Mouse (Mus musculus) embryonic facial prominence, embryonic 11.5 days (tissue): ENCODE measurements at regions not wholly inside any gene's neighbourhood (a gene's known extent, or its start where the extent isn't known, plus 50 kb on each side); places are given as distances from the start of the nearest gene placed in this dataset.

Experiments
- ATAC-seq: fragments of 200-750 bp; cut with Nextera tagmentation; replicated peaks from 2 replicates; pipeline ENCODE4 v1.8.0; 2017; ENCODE audit warnings: low read depth; ENCODE audit not compliant: insufficient number of reproducible peaks, low FRiP score, low TSS enrichment
- DNase-seq: peaks from one replicate; pipeline ENCODE4 v3.0.0-alpha.2; 2015; ENCODE audit warnings: low spot score
- H3K27ac ChIP-seq: fragments of 300-500 bp; sonication (generic); replicated peaks from 2 replicates; pipeline ENCODE4 v1.5.1; 2014; ENCODE audit warnings: mild to moderate bottlenecking, low read depth, low read length, control low read depth
- H3K27me3 ChIP-seq: fragments of 300-500 bp; sonication (generic); 2 replicates; pipeline ENCODE4 v1.6.1; 2014; ENCODE audit warnings: mild to moderate bottlenecking, low read length, moderate library complexity, mixed read lengths; ENCODE audit not compliant: control insufficient read depth, insufficient read depth
- H3K36me3 ChIP-seq: fragments of 300-500 bp; sonication (generic); replicated peaks from 2 replicates; pipeline ENCODE4 v1.6.1; 2014; ENCODE audit warnings: low read depth, mild to moderate bottlenecking, low read length, moderate library complexity, mixed read lengths; ENCODE audit not compliant: control insufficient read depth, insufficient read depth
- H3K4me1 ChIP-seq: fragments of 300-500 bp; sonication (generic); 2 replicates; pipeline ENCODE4 v1.6.1; 2014; ENCODE audit warnings: low read length, mixed read lengths; ENCODE audit not compliant: control insufficient read depth, insufficient read depth
- H3K4me2 ChIP-seq: fragments of 300-500 bp; sonication (generic); 2 replicates; pipeline ENCODE4 v1.6.1; 2014; ENCODE audit warnings: low read depth, mild to moderate bottlenecking, control low read depth, low read length, moderate library complexity
- H3K4me3 ChIP-seq: fragments of 300-500 bp; sonication (generic); 2 replicates; pipeline ENCODE4 v1.5.1; 2014; ENCODE audit warnings: low read depth, low read length, control low read depth
- H3K9ac ChIP-seq: fragments of 300-500 bp; sonication (generic); replicated peaks from 2 replicates; pipeline ENCODE4 v1.6.1; 2014; ENCODE audit warnings: mild to moderate bottlenecking, control low read depth, low read length
- H3K9me3 ChIP-seq: fragments of 300-500 bp; sonication (generic); replicated peaks from 2 replicates; pipeline ENCODE4 v1.6.1; 2016; ENCODE audit warnings: mild to moderate bottlenecking, low read length, inconsistent platforms, mixed read lengths; ENCODE audit not compliant: control insufficient read depth
- WGBS: fragments of 180-500 bp; shearing (Covaris S2); extraction: QIAGEN DNeasy Blood & Tissue Kit; methylation state at CpG from one replicate; pipeline ENCODE4 v1.1.7; 2014; 5-methylcytosine and 5-hydroxymethylcytosine counted together

GRCm38 (mm10) chr5:141054991-141055390 is 54.6 kb upstream of the Card11 start:
- no peak overlapping the region for H3K9ac ChIP-seq
- ATAC-seq = no peak
- DNase-seq = no peak
- no peaks in the 10 kb centered on the region for H3K36me3 ChIP-seq
- no peak overlapping the region for H3K27ac ChIP-seq
- no peaks in the 10 kb centered on the region for H3K9me3 ChIP-seq
- WGBS = 91% methylated on average over 8 of the region's 8 CpGs
- H3K27me3 ChIP-seq = no peaks in the 10 kb centered on the region
- no peaks in the 10 kb centered on the region for H3K4me1 ChIP-seq
- H3K4me2 ChIP-seq = no peak overlapping the region
- no peak overlapping the region for H3K4me3 ChIP-seq

DNA sequence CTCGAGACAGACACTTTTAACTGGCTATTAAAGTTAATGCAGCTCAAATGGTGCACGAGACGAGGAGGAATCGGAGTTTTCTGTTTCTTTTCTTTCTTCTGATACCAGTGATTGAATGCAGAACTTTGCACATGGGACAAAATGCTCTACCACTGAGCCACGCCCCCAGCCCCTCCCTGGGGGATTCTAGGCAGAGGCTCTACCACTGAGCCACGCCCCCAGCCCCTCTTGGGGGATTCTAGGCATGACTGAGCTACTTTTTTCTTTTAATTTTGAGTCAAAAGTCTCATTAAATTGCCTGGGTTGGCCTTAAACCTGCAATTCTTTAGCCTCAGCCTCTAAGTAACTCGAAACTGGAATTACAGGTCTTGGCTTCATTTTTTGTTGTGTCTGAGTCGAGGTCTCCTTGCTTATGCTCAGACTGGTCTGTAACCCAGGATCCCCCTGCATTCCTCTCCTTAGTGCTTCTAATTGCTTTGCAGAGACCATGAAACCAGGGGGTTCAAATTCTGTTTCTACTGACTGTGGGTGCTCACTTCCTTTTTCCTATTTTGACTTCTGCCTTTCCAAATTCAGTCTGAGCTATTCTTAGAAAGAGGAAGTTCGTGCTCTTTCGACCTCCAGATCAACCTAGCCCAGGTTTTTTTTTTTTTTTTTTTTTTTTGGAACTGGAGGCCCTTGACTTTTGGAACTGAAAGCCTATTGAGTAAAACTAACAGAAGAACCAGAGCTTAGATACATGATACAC is 55.4 kb upstream of the Card11 start:
- 72% methylated on average over 10 of the region's 10 CpGs for WGBS
- peak; percentile 35 for DNase-seq

GRCm38 (mm10) chr5:141058141-141058540 is 57.8 kb upstream of the Card11 start:
- no peak overlapping the region for H3K9ac ChIP-seq
- no peaks in the 10 kb centered on the region for H3K9me3 ChIP-seq
- H3K4me3 ChIP-seq = no peak overlapping the region
- no peaks in the 10 kb centered on the region for H3K36me3 ChIP-seq
- no peaks in the 10 kb centered on the region for H3K27me3 ChIP-seq
- ATAC-seq (no peak), DNase-seq (no peak)
- no peaks in the 10 kb centered on the region for H3K4me1 ChIP-seq
- no peak overlapping the region for H3K4me2 ChIP-seq
- WGBS = 90% methylated on average over 7 of the region's 7 CpGs
- no peak overlapping the region for H3K27ac ChIP-seq

More for the DNA sequence above, 55.4 kb upstream of the Card11 start:
- no peak for ATAC-seq
- no peak overlapping the region for H3K27ac ChIP-seq
- H3K4me2 ChIP-seq = no peak overlapping the region
- H3K36me3 ChIP-seq = no peaks in the 10 kb centered on the region
- H3K9me3 ChIP-seq = no peaks in the 10 kb centered on the region
- H3K4me3 ChIP-seq = no peak overlapping the region
- no peaks in the 10 kb centered on the region for H3K4me1 ChIP-seq
- H3K9ac ChIP-seq = no peak overlapping the region
- no peaks in the 10 kb centered on the region for H3K27me3 ChIP-seq

DNA sequence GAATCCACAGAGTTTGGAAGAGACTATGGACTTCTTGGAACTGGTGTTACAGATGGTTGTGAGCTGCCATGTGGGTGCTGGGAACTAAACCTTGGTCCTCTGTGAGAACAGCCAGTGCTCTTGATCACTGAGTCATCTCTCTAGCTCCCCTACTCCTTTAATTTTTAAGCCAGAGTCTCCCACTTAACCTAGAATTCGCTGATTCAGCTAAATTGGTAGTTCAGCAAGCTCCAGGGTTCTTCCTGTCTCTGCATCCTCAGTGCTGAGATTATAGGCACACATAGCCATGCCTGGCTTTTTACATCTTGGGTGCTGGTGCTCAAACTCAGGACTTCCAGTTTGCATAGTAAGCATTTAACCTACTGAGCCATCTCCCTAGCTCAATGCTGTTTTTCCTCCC is 58.5 kb upstream of the Card11 start:
- no peak overlapping the region for H3K9ac ChIP-seq
- no peak overlapping the region for H3K27ac ChIP-seq
- H3K27me3 ChIP-seq = no peaks in the 10 kb centered on the region
- no peaks in the 10 kb centered on the region for H3K36me3 ChIP-seq
- no peak overlapping the region for H3K4me2 ChIP-seq
- DNase-seq (no peak), ATAC-seq (no peak)
- H3K4me3 ChIP-seq = no peak overlapping the region
- no peaks in the 10 kb centered on the region for H3K9me3 ChIP-seq
- H3K4me1 ChIP-seq = no peaks in the 10 kb centered on the region
- WGBS = 71% methylated on average over 1 of the region's 1 CpGs

- WGBS = 65% methylated on average over 4 of the region's 4 CpGs
- ATAC-seq = no peak
- H3K27me3 ChIP-seq = no peaks in the 10 kb centered on the region
- no peak overlapping the region for H3K27ac ChIP-seq
- H3K9ac ChIP-seq = no peak overlapping the region
- no peak overlapping the region for H3K4me3 ChIP-seq
- DNase-seq = no peak
- H3K9me3 ChIP-seq = no peaks in the 10 kb centered on the region
- H3K4me2 ChIP-seq = no peak overlapping the region
- no peaks in the 10 kb centered on the region for H3K36me3 ChIP-seq
- H3K4me1 ChIP-seq = no peaks in the 10 kb centered on the region
Measured at GRCm38 (mm10) chr5:141062144-141062543, 61.8 kb upstream of the Card11 start.

DNA sequence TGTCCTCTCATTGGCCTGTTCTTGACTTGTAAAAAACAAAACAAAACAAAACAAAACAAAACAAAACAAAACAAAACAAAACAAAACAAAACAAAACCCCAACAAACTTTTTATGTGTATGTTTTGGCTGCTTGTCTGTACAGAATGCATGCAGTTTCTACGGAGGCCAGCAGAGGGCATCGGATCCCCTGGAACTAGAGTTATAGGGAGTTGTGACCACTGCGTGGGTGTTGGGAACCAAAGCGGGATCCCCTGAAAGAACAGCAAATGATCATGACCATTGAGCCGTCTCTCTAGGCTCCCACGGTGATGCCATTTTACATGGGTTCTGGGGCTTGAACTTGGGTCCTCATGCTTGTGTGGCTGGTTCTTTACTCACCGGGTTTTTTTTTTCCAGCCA is 67.2 kb upstream of the Card11 start:
- no peak for DNase-seq
- no peaks in the 10 kb centered on the region for H3K27me3 ChIP-seq
- no peak overlapping the region for H3K4me3 ChIP-seq
- H3K36me3 ChIP-seq = no peaks in the 10 kb centered on the region
- 75% methylated on average over 7 of the region's 7 CpGs for WGBS
- H3K4me1 ChIP-seq = no peaks in the 10 kb centered on the region
- H3K9me3 ChIP-seq = no peaks in the 10 kb centered on the region
- H3K9ac ChIP-seq = no peak overlapping the region
- no peak for ATAC-seq
- H3K27ac ChIP-seq = no peak overlapping the region
- no peak overlapping the region for H3K4me2 ChIP-seq

DNA sequence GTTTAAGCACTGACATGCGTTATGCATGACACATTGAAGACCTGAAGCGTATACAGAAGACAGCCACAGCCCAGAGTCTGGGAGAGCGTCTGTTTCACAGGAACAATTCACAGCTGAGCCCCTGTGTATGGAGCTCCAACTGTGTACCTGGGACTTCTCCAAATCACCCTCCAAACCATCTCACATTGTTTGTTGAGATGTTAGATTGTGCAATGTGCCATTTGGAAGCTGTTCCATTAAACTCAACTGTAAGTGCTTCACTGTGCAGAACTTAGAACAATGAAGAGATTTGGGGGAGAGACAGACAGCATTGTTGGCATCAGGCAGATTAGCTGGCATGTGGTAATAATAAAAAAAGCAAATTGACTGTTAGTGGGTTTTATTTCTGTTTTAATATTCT is 74.1 kb upstream of the Card11 start:
- Histone ChIP-seq H3K4me2 (no peak overlapping the region), H3K4me3 (no peak overlapping the region), H3K27me3 (no peaks in the 10 kb centered on the region), H3K9ac (no peak overlapping the region), H3K27ac (no peak overlapping the region), H3K9me3 (no peaks in the 10 kb centered on the region), H3K36me3 (no peaks in the 10 kb centered on the region), H3K4me1 (no peaks in the 10 kb centered on the region)
- no peak for ATAC-seq
- no peak for DNase-seq
- WGBS = 88% methylated on average over 3 of the region's 3 CpGs

GRCm38 (mm10) chr5:141076158-141076557 is 75.8 kb upstream of the Card11 start:
- no peak overlapping the region for H3K4me3 ChIP-seq
- ATAC-seq = no peak
- H3K36me3 ChIP-seq = no peaks in the 10 kb centered on the region
- no peak overlapping the region for H3K9ac ChIP-seq
- H3K27ac ChIP-seq = no peak overlapping the region
- no peaks in the 10 kb centered on the region for H3K4me1 ChIP-seq
- H3K4me2 ChIP-seq = no peak overlapping the region
- H3K9me3 ChIP-seq = no peaks in the 10 kb centered on the region
- no peak for DNase-seq
- H3K27me3 ChIP-seq = no peaks in the 10 kb centered on the region
- WGBS = 63% methylated on average over 7 of the region's 7 CpGs
